Mouse (Mus musculus) gastrocnemius, postnatal 36 days (tissue): ENCODE measurements around the gene Skint3. TPM values are rescaled to one million over a fixed set of nuclear protein-coding genes. Genes with fewer than 3 reads are reported as not detected.
"Not testable (repeated sequence)": the region's sequence is repeated elsewhere in the genome, so short reads cannot be mapped to it uniquely, and the experiment has no call there.

ENCODE experiments used
- DNase-seq, 2 experiments: peaks; one replicate each; pipeline ENCODE4 v3.0.0; 2022
- intact Hi-C: fragments of 180-260 bp; cut with DNase I; formaldehyde crosslinking; loops from one replicate; pipeline ENCODE4 v1.15.1; 2025
- long read RNA-seq, 2 experiments: library from polyadenylated mRNA; stranded (forward); transcript quantifications; one replicate each; pipeline ENCODE4 v2.0.0; 2021
- total RNA-seq, 2 experiments: library from RNA; stranded (reverse); gene quantifications; 2 replicates each; pipeline ENCODE4 v1.2.3; 2021

Gene Skint3
- not detected for total RNA-seq
- long read RNA-seq, experiment 1 = 0 reads
- long read RNA-seq, experiment 2 = 0 reads

GRCm38 (mm10) chr4:112231945-112232344, at the start of gene Skint3:
Gene Skint3, plus strand, starts transcription at chr4:112232245.
- intact Hi-C loops = no loop called here
- no peak for DNase-seq

- intact Hi-C loops = no loop called here
- no peak for DNase-seq
Measured at GRCm38 (mm10) chr4:112243416-112243815, 11.4 kb downstream of the Skint3 start.

GRCm38 (mm10) chr4:112243951-112244350, 11.9 kb downstream of the Skint3 start:
- no peak for DNase-seq

GRCm38 (mm10) chr4:112256022-112256421, 24.0 kb downstream of the Skint3 start:
- intact Hi-C loops = no loop called here
- DNase-seq = no peak

More at GRCm38 (mm10) chr4:112243951-112244350, 11.9 kb downstream of the Skint3 start:
- intact Hi-C loops = no loop called here

- DNase-seq = no peak
- intact Hi-C loops = no loop called here
Measured at GRCm38 (mm10) chr4:112287178-112287974, 55.3 kb downstream of the Skint3 start.

GRCm38 (mm10) chr4:112288396-112288795, 56.4 kb downstream of the Skint3 start:
- intact Hi-C loops = no loop called here
- DNase-seq = no peak

GRCm38 (mm10) chr4:112302305-112302704, 70.3 kb downstream of the Skint3 start:
- DNase-seq = no peak
- intact Hi-C loops = no loop called here

- DNase-seq = no peak
- intact Hi-C loops = no loop called here
Measured at GRCm38 (mm10) chr4:112302855-112303509, 70.9 kb downstream of the Skint3 start.

- intact Hi-C loops, DNase-seq: not testable (repeated sequence)
Measured at GRCm38 (mm10) chr4:112349111-112349510, 117.1 kb downstream of the Skint3 start.

Other genes starting within 250 kb of the Skint3 start
- gene Skint1, start 226.0 kb upstream of the Skint3 start, total RNA-seq = not detected
- gene Skint4, start 160.2 kb upstream of the Skint3 start, total RNA-seq = not detected
- gene Skint9, start 201.7 kb downstream of the Skint3 start, total RNA-seq = not detected